Mouse (Mus musculus) lung, embryonic 16.5 days (tissue): ENCODE data around the gene Pdik1l. TPM values are rescaled to one million over a fixed set of nuclear protein-coding genes. Genes with fewer than 3 reads are reported as not detected.
"Not testable (repeated sequence)": the region's sequence is repeated elsewhere in the genome, so short reads cannot be mapped to it uniquely, and the experiment has no call there.

Experiments used
- ATAC-seq: fragments of 200-750 bp; cut with Nextera tagmentation; 2 replicates; pipeline ENCODE4 v1.8.0; 2017; ENCODE audit warnings: low read depth, mild to moderate bottlenecking, moderate library complexity
- H3K27ac ChIP-seq: fragments of 300-500 bp; sonication (generic); 2 replicates; pipeline ENCODE4 v1.5.1; 2014; ENCODE audit warnings: mild to moderate bottlenecking, control low read depth, low read length
- H3K27me3 ChIP-seq: fragments of 300-500 bp; sonication (generic); 2 replicates; pipeline ENCODE4 v1.6.1; 2014; ENCODE audit warnings: low read depth, low read length, mixed read lengths; ENCODE audit not compliant: control insufficient read depth, insufficient read depth
- H3K36me3 ChIP-seq: fragments of 300-500 bp; sonication (generic); 2 replicates; pipeline ENCODE4 v1.6.1; 2014; ENCODE audit warnings: low read length; ENCODE audit not compliant: control insufficient read depth, insufficient read depth
- H3K4me1 ChIP-seq: fragments of 300-500 bp; sonication (generic); replicated peaks from 2 replicates; pipeline ENCODE4 v1.6.1; 2014; ENCODE audit warnings: low read length, mixed read lengths; ENCODE audit not compliant: control insufficient read depth, insufficient read depth
- H3K4me2 ChIP-seq: fragments of 300-500 bp; sonication (generic); 2 replicates; pipeline ENCODE4 v1.6.1; 2014; ENCODE audit warnings: low read depth, low read length, control low read depth
- H3K4me3 ChIP-seq: fragments of 300-500 bp; sonication (generic); 2 replicates; pipeline ENCODE4 v1.5.1; 2014; ENCODE audit warnings: mild to moderate bottlenecking, low read length, control low read depth
- H3K9ac ChIP-seq: fragments of 300-500 bp; sonication (generic); 2 replicates; pipeline ENCODE4 v1.6.1; 2014; ENCODE audit warnings: low read length, control low read depth
- H3K9me3 ChIP-seq: fragments of 300-500 bp; sonication (generic); 2 replicates; pipeline ENCODE4 v1.6.1; 2016; ENCODE audit warnings: low read length; ENCODE audit not compliant: control insufficient read depth
- WGBS: fragments of 180-500 bp; shearing (Covaris S2); extraction: QIAGEN DNeasy Blood & Tissue Kit; methylation state at CpG from one replicate; pipeline ENCODE4 v1.1.7; 2014; 5-methylcytosine and 5-hydroxymethylcytosine counted together
- polyA plus RNA-seq: library from polyadenylated mRNA; unstranded; fragments of >200 nt; fragmentation: Nextera tagmentation; extraction: Ambion mirVana; gene quantifications from 2 replicates; pipeline ENCODE4 v1.2.1, GENCODE M21; 2015

Pdik1l gene
- polyA plus RNA-seq, 1 experiment from 2014 or later: 23.4 TPM

GRCm38 (mm10) chr4:134272731-134273416 lies 14.8 kb downstream of the Pdik1l start:
- Histone ChIP-seq H3K27me3 (no peaks in the 10 kb centered on the region), H3K4me2 (peak overlapping the region; percentile 56), H3K36me3 (peaks cover 6% of the 10 kb centered on the region; the same call in 1 of the 2 replicates), H3K27ac (peak overlapping the region; percentile 67), H3K9me3 (no peaks in the 10 kb centered on the region), H3K9ac (peak overlapping the region; percentile 27), H3K4me3 (peak overlapping the region; percentile 35), H3K4me1 (peaks cover 8% of the 10 kb centered on the region)
- peak; percentile 43 for ATAC-seq
- WGBS: 10% methylated on average over 12 of the region's 13 CpGs

- no peaks in the 10 kb centered on the region for H3K9me3 ChIP-seq
- no peaks in the 10 kb centered on the region for H3K27me3 ChIP-seq
- 79% methylated on average over 7 of the region's 7 CpGs for WGBS
- H3K4me3 ChIP-seq: no peak overlapping the region
- ATAC-seq: no peak
- H3K4me2 ChIP-seq: no peak overlapping the region
- H3K4me1 ChIP-seq: peaks cover 8% of the 10 kb centered on the region
- no peak overlapping the region for H3K9ac ChIP-seq
- peaks cover 5% of the 10 kb centered on the region; the same call in 1 of the 2 replicates for H3K36me3 ChIP-seq
- H3K27ac ChIP-seq: no peak overlapping the region
These were observed 15.7 kb downstream of the Pdik1l start for GRCm38 (mm10) chr4:134271979-134272378.

GRCm38 (mm10) chr4:134269622-134270021 lies 18.1 kb downstream of the Pdik1l start:
- not testable (repeated sequence) for H3K36me3 ChIP-seq, H3K4me1 ChIP-seq, H3K4me3 ChIP-seq, H3K9me3 ChIP-seq, H3K9ac ChIP-seq, H3K4me2 ChIP-seq, H3K27ac ChIP-seq, H3K27me3 ChIP-seq, ATAC-seq

- Histone ChIP-seq H3K27me3 (no peaks in the 10 kb centered on the region), H3K9me3 (no peaks in the 10 kb centered on the region), H3K36me3 (no peaks in the 10 kb centered on the region), H3K4me1 (peaks cover 6% of the 10 kb centered on the region), H3K4me2 (no peak overlapping the region), H3K27ac (no peak overlapping the region), H3K9ac (no peak overlapping the region), H3K4me3 (no peak overlapping the region)
- whole genome bisulfite sequencing: 78% methylated on average over 19 of the region's 19 CpGs
- ATAC-seq: no peak
These were observed 19.5 kb downstream of the Pdik1l start for GRCm38 (mm10) chr4:134268102-134268655.

- Histone ChIP-seq H3K4me3 (no peak overlapping the region), H3K27me3 (no peaks in the 10 kb centered on the region), H3K9me3 (no peaks in the 10 kb centered on the region), H3K4me1 (no peaks in the 10 kb centered on the region), H3K9ac (no peak overlapping the region), H3K36me3 (no peaks in the 10 kb centered on the region), H3K4me2 (no peak overlapping the region), H3K27ac (no peak overlapping the region)
- ATAC-seq: no peak
- WGBS: 35% methylated on average over 9 of the region's 9 CpGs
These were observed 21.7 kb downstream of the Pdik1l start for GRCm38 (mm10) chr4:134265860-134266585.

- no peaks in the 10 kb centered on the region for H3K27me3 ChIP-seq
- ATAC-seq: no peak
- peaks cover 5% of the 10 kb centered on the region for H3K4me1 ChIP-seq
- no peak overlapping the region for H3K4me2 ChIP-seq
- H3K9ac ChIP-seq: no peak overlapping the region
- no peak overlapping the region for H3K4me3 ChIP-seq
- H3K36me3 ChIP-seq: no peaks in the 10 kb centered on the region
- 31% methylated on average over 6 of the region's 6 CpGs for WGBS
- H3K9me3 ChIP-seq: no peaks in the 10 kb centered on the region
- H3K27ac ChIP-seq: no peak overlapping the region
These were observed 24.5 kb downstream of the Pdik1l start for GRCm38 (mm10) chr4:134263191-134263590.

- Histone ChIP-seq H3K9me3 (no peaks in the 10 kb centered on the region), H3K4me1 (peaks cover 28% of the 10 kb centered on the region), H3K36me3 (no peaks in the 10 kb centered on the region), H3K27me3 (peaks cover 9% of the 10 kb centered on the region), H3K9ac (no peak overlapping the region), H3K4me3 (no peak overlapping the region), H3K27ac (peak overlapping the region; percentile 73), H3K4me2 (peak overlapping the region; percentile 4)
- 0 out of 2 replicates have a peak, but pooled peaks have one; percentile 24 for ATAC-seq
- WGBS: 33% methylated on average over 11 of the region's 11 CpGs
These were observed 29.3 kb downstream of the Pdik1l start for GRCm38 (mm10) chr4:134258354-134258753.

GRCm38 (mm10) chr4:134257198-134258009 lies 30.3 kb downstream of the Pdik1l start:
- no peak overlapping the region for H3K4me2 ChIP-seq
- WGBS: 28% methylated on average over 11 of the region's 11 CpGs
- peaks cover 18% of the 10 kb centered on the region for H3K27me3 ChIP-seq
- H3K9ac ChIP-seq: no peak overlapping the region
- no peaks in the 10 kb centered on the region for H3K9me3 ChIP-seq
- H3K36me3 ChIP-seq: no peaks in the 10 kb centered on the region
- peak; percentile 21; the same call in 1 of the 2 replicates for ATAC-seq
- peaks cover 28% of the 10 kb centered on the region for H3K4me1 ChIP-seq
- H3K27ac ChIP-seq: peak overlapping the region; percentile 73
- H3K4me3 ChIP-seq: no peak overlapping the region
